Mouse (Mus musculus): ENCODE data around the gene Gcnt1. TPM values are rescaled to one million over a fixed set of nuclear protein-coding genes. Genes with fewer than 3 reads are reported as not detected.

Gcnt1 gene
- polyA plus RNA-seq, 1 experiment from 2014 or later: 26.0 TPM

- Histone ChIP-seq H3K9ac (ENCODE audit: low read depth, low read length) (no peak overlapping the region), H3K4me3 (ENCODE audit: low read depth, low read length) (no peak overlapping the region), H3K27ac (ENCODE audit: low read depth, low read length) (no peak overlapping the region), H3K36me3 (ENCODE audit: control insufficient read depth, insufficient read depth, low read length) (no peaks in the 10 kb centered on the region), H3K4me1 (replicated peaks; ENCODE audit: control insufficient read depth, insufficient read depth, low read length) (0 out of 2 replicates have a peak, but pooled peaks cover 3% of the 10 kb centered on the region), H3K4me2 (no peak overlapping the region), H3K27me3 (replicated peaks; ENCODE audit: control insufficient read depth, insufficient read depth, low read length) (no peaks in the 10 kb centered on the region), H3K9me3 (ENCODE audit: control insufficient read depth, low read length) (no peaks in the 10 kb centered on the region)
- no peak for ATAC-seq (replicated peaks; ENCODE audit: low FRiP score)
- no peak for DNase-seq (ENCODE audit: low spot score)
- 88% methylated on average over 1 of the region's 1 CpGs for WGBS
Observed at GRCm38 (mm10) chr19:17313766-17314165, 58.9 kb downstream of the Gcnt1 start.

GRCm38 (mm10) chr19:17312671-17313180, 59.9 kb downstream of the Gcnt1 start:
- Histone ChIP-seq H3K4me3 (ENCODE audit: low read depth, low read length) (no peak overlapping the region), H3K36me3 (ENCODE audit: control insufficient read depth, insufficient read depth, low read length) (no peaks in the 10 kb centered on the region), H3K27me3 (replicated peaks; ENCODE audit: control insufficient read depth, insufficient read depth, low read length) (no peaks in the 10 kb centered on the region), H3K9me3 (ENCODE audit: control insufficient read depth, low read length) (no peaks in the 10 kb centered on the region), H3K27ac (ENCODE audit: low read depth, low read length) (no peak overlapping the region), H3K4me1 (replicated peaks; ENCODE audit: control insufficient read depth, insufficient read depth, low read length) (0 out of 2 replicates have a peak, but pooled peaks cover 3% of the 10 kb centered on the region), H3K9ac (ENCODE audit: low read depth, low read length) (no peak overlapping the region), H3K4me2 (no peak overlapping the region)
- ATAC-seq (replicated peaks; ENCODE audit: low FRiP score) (no peak), DNase-seq (ENCODE audit: low spot score) (no peak)
- 75% methylated on average over 5 of the region's 5 CpGs for WGBS

GRCm38 (mm10) chr19:17311501-17311900, 61.1 kb downstream of the Gcnt1 start:
- H3K9me3 ChIP-seq (ENCODE audit: control insufficient read depth, low read length): no peaks in the 10 kb centered on the region
- 68% methylated on average over 1 of the region's 1 CpGs for WGBS
- no peak overlapping the region for H3K27ac ChIP-seq (ENCODE audit: low read depth, low read length)
- no peak overlapping the region for H3K9ac ChIP-seq (ENCODE audit: low read depth, low read length)
- H3K36me3 ChIP-seq (ENCODE audit: control insufficient read depth, insufficient read depth, low read length): no peaks in the 10 kb centered on the region
- H3K4me2 ChIP-seq: no peak overlapping the region
- H3K4me1 ChIP-seq (replicated peaks; ENCODE audit: control insufficient read depth, insufficient read depth, low read length): 0 out of 2 replicates have a peak, but pooled peaks cover 3% of the 10 kb centered on the region
- DNase-seq (ENCODE audit: low spot score) (no peak), ATAC-seq (replicated peaks; ENCODE audit: low FRiP score) (no peak)
- no peaks in the 10 kb centered on the region for H3K27me3 ChIP-seq (replicated peaks; ENCODE audit: control insufficient read depth, insufficient read depth, low read length)
- no peak overlapping the region for H3K4me3 ChIP-seq (ENCODE audit: low read depth, low read length)

GRCm38 (mm10) chr19:17311031-17311430, 61.6 kb downstream of the Gcnt1 start:
- Histone ChIP-seq H3K4me3 (ENCODE audit: low read depth, low read length) (no peak overlapping the region), H3K36me3 (ENCODE audit: control insufficient read depth, insufficient read depth, low read length) (no peaks in the 10 kb centered on the region), H3K4me2 (no peak overlapping the region), H3K9ac (ENCODE audit: low read depth, low read length) (no peak overlapping the region), H3K4me1 (replicated peaks; ENCODE audit: control insufficient read depth, insufficient read depth, low read length) (0 out of 2 replicates have a peak, but pooled peaks cover 3% of the 10 kb centered on the region), H3K27ac (ENCODE audit: low read depth, low read length) (no peak overlapping the region), H3K27me3 (replicated peaks; ENCODE audit: control insufficient read depth, insufficient read depth, low read length) (no peaks in the 10 kb centered on the region), H3K9me3 (ENCODE audit: control insufficient read depth, low read length) (no peaks in the 10 kb centered on the region)
- ATAC-seq (replicated peaks; ENCODE audit: low FRiP score) (no peak), DNase-seq (ENCODE audit: low spot score) (no peak)
- 86% methylated on average over 2 of the region's 2 CpGs for WGBS

- H3K4me2 ChIP-seq: no peak overlapping the region
- WGBS: 48% methylated on average over 5 of the region's 5 CpGs
- H3K4me3 ChIP-seq (ENCODE audit: low read depth, low read length): no peak overlapping the region
- no peaks in the 10 kb centered on the region for H3K4me1 ChIP-seq (replicated peaks; ENCODE audit: control insufficient read depth, insufficient read depth, low read length)
- ATAC-seq (replicated peaks; ENCODE audit: low FRiP score): no peak
- H3K27me3 ChIP-seq (replicated peaks; ENCODE audit: control insufficient read depth, insufficient read depth, low read length): no peaks in the 10 kb centered on the region
- no peaks in the 10 kb centered on the region for H3K36me3 ChIP-seq (ENCODE audit: control insufficient read depth, insufficient read depth, low read length)
- no peak overlapping the region for H3K27ac ChIP-seq (ENCODE audit: low read depth, low read length)
- H3K9ac ChIP-seq (ENCODE audit: low read depth, low read length): no peak overlapping the region
- DNase-seq (ENCODE audit: low spot score): no peak
- no peaks in the 10 kb centered on the region for H3K9me3 ChIP-seq (ENCODE audit: control insufficient read depth, low read length)
Observed at GRCm38 (mm10) chr19:17296081-17296480, 76.6 kb downstream of the Gcnt1 start.

- Histone ChIP-seq H3K9ac (ENCODE audit: low read depth, low read length) (no peak overlapping the region), H3K4me1 (replicated peaks; ENCODE audit: control insufficient read depth, insufficient read depth, low read length) (no peaks in the 10 kb centered on the region), H3K9me3 (ENCODE audit: control insufficient read depth, low read length) (no peaks in the 10 kb centered on the region), H3K36me3 (ENCODE audit: control insufficient read depth, insufficient read depth, low read length) (no peaks in the 10 kb centered on the region), H3K27me3 (replicated peaks; ENCODE audit: control insufficient read depth, insufficient read depth, low read length) (no peaks in the 10 kb centered on the region), H3K4me3 (ENCODE audit: low read depth, low read length) (no peak overlapping the region), H3K4me2 (no peak overlapping the region), H3K27ac (ENCODE audit: low read depth, low read length) (no peak overlapping the region)
- no peak for ATAC-seq (replicated peaks; ENCODE audit: low FRiP score)
- 70% methylated on average over 6 of the region's 6 CpGs for WGBS
- no peak for DNase-seq (ENCODE audit: low spot score)
Observed at GRCm38 (mm10) chr19:17295211-17295766, 77.4 kb downstream of the Gcnt1 start.

GRCm38 (mm10) chr19:17294136-17294535, 78.5 kb downstream of the Gcnt1 start:
- no peaks in the 10 kb centered on the region for H3K27me3 ChIP-seq (replicated peaks; ENCODE audit: control insufficient read depth, insufficient read depth, low read length)
- H3K4me1 ChIP-seq (replicated peaks; ENCODE audit: control insufficient read depth, insufficient read depth, low read length): no peaks in the 10 kb centered on the region
- H3K4me3 ChIP-seq (ENCODE audit: low read depth, low read length): no peak overlapping the region
- no peak for DNase-seq (ENCODE audit: low spot score)
- no peak for ATAC-seq (replicated peaks; ENCODE audit: low FRiP score)
- no peaks in the 10 kb centered on the region for H3K36me3 ChIP-seq (ENCODE audit: control insufficient read depth, insufficient read depth, low read length)
- no peak overlapping the region for H3K27ac ChIP-seq (ENCODE audit: low read depth, low read length)
- H3K9ac ChIP-seq (ENCODE audit: low read depth, low read length): no peak overlapping the region
- 90% methylated on average over 5 of the region's 5 CpGs for WGBS
- no peak overlapping the region for H3K4me2 ChIP-seq
- no peaks in the 10 kb centered on the region for H3K9me3 ChIP-seq (ENCODE audit: control insufficient read depth, low read length)

- WGBS: 63% methylated on average over 6 of the region's 6 CpGs
- DNase-seq (ENCODE audit: low spot score) (no peak), ATAC-seq (replicated peaks; ENCODE audit: low FRiP score) (no peak)
- Histone ChIP-seq H3K27me3 (replicated peaks; ENCODE audit: control insufficient read depth, insufficient read depth, low read length) (no peaks in the 10 kb centered on the region), H3K4me2 (no peak overlapping the region), H3K9ac (ENCODE audit: low read depth, low read length) (no peak overlapping the region), H3K9me3 (ENCODE audit: control insufficient read depth, low read length) (no peaks in the 10 kb centered on the region), H3K4me3 (ENCODE audit: low read depth, low read length) (no peak overlapping the region), H3K36me3 (ENCODE audit: control insufficient read depth, insufficient read depth, low read length) (no peaks in the 10 kb centered on the region), H3K27ac (ENCODE audit: low read depth, low read length) (no peak overlapping the region), H3K4me1 (replicated peaks; ENCODE audit: control insufficient read depth, insufficient read depth, low read length) (no peaks in the 10 kb centered on the region)
Observed at GRCm38 (mm10) chr19:17289526-17289925, 83.1 kb downstream of the Gcnt1 start.

GRCm38 (mm10) chr19:17286004-17286403, 86.6 kb downstream of the Gcnt1 start:
- DNase-seq (ENCODE audit: low spot score): no peak
- no peak for ATAC-seq (replicated peaks; ENCODE audit: low FRiP score)
- Histone ChIP-seq H3K9ac (ENCODE audit: low read depth, low read length) (no peak overlapping the region), H3K27me3 (replicated peaks; ENCODE audit: control insufficient read depth, insufficient read depth, low read length) (no peaks in the 10 kb centered on the region), H3K4me2 (no peak overlapping the region), H3K4me3 (ENCODE audit: low read depth, low read length) (no peak overlapping the region), H3K27ac (ENCODE audit: low read depth, low read length) (no peak overlapping the region), H3K9me3 (ENCODE audit: control insufficient read depth, low read length) (no peaks in the 10 kb centered on the region), H3K4me1 (replicated peaks; ENCODE audit: control insufficient read depth, insufficient read depth, low read length) (no peaks in the 10 kb centered on the region), H3K36me3 (ENCODE audit: control insufficient read depth, insufficient read depth, low read length) (no peaks in the 10 kb centered on the region)
- 86% methylated on average over 7 of the region's 7 CpGs for WGBS

Measured in liver, embryonic 11.5 days (tissue).